Mouse (Mus musculus): ENCODE results near the gene Gucy1a1.

DNA sequence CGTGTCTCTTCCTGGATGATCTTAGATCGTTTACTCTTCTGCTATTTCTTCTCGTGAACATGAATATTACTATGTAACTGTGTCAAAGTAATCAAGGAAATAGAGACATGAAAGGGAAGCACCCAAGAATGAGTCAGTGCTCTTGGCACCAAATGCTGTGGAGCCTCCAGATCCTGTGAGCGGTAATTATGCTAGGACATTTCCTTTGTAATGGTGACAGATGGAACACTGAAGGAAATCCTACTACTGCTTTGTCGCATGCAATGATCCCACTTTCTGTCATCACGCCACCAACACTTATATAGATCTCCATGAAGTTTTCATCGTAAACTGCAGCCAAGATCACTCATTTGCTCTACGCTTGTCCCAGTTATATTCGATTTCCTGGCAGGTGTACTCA lies 40.0 kb upstream of the Gucy1a1 start:
- TF ChIP-seq CTCF (IDR thresholded peaks at IDR 0.05; ENCODE audit: insufficient read depth, low read depth, low read length) (no peak), POLR2A (IDR thresholded peaks at IDR 0.05; ENCODE audit: insufficient read depth, low read depth, low read length) (no peak)

Data from olfactory bulb, adult 2 months (tissue).